Mouse (Mus musculus): ENCODE measurements around the gene Ice2.

Ice2 gene

DNA sequence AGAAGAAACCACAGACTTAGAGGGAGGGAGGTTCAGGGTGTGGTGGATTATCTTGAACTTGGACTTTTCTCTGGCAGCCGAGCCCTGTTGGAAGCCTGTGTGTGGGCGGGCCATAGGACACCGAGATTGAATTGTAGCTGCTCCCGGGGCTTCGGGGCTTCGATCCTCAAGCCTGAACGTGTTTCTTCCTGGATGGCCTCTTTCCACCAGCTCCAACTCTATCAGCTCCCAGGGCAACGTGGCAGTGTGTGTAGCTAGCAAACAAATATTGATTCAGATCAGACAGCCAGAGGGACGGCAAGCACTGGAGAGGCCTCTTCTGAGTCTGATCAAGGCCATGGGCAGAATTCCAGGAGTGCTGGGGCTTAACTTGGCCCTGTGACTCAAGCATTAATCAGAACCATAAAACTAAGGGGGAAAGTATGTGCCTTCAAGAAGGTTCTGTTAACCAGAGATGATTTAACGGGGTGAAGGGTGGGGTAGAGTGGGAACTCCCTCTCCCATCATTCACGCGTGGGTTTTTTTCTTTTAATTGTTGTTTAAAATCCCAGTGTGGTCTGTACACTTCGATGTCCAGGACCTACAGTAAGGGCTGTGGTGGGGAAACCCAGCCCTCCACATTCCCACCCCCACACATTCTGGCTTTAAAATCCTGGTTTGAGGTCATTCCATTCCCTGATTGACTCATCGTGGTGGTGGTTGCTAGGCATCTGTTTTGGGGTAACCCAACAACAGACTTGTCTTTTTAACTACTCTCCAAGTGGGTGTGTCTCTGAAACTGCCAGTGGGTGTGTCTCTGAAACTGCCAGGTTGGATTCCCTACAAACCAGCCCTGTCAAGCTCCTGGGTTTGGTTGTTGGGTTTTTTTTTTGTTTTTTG lies 60.3 kb downstream of the Ice2 start:
- in situ Hi-C loops (cut with MboI, MseI), result loop anchor here in 1 of 2 experiments (5.0 kb wide), 1 partner anchor 61 kb away; the partner anchor contains the start of gene Ice2

DNA sequence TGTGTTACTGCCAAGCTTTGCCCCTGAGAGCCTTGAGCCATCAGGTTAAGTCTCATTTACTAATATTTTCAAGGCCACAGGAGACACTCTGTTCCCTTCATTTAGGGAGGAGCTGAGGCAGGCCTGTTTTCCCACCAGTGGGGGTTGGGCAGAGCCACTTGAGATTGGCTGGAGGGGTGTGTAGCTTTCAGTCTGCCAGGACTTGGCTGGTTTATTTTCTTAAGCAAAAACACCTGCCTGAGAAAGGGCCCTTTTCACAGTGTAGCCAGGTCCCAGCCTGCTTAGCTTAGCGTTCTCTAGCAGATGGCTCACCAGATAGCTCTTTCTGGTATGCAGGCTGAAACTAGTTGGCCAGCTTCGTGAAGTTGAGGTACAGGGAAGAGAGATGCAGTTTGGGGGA lies 61.3 kb downstream of the Ice2 start:
- in situ Hi-C loops (cut with MboI, MseI), result loop anchor here in 1 of 2 experiments (5.0 kb wide), 1 partner anchor 62 kb away; the partner anchor contains the start of gene Ice2

DNA sequence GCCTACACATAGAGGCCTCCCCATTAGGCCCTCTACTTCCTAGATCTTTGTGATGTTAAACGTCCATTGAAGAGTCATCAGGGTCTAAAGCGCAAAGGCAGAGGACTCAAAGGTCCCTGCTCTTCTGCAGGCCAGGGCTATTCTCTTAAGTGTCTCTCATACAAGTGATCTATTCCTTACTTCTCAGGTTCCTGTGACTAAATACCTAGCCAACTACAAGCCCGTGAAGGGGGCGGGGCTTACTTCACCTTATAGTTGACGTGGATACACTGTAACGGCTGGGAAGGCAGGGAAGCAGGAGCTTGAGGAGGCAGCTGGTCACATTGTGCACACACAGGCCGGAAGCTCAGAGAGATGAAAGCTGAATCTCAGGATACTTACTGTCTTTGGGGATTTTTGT lies 62.2 kb downstream of the Ice2 start:
- in situ Hi-C loops (cut with MboI, MseI), result loop anchor here in 1 of 2 experiments (5.0 kb wide), 1 partner anchor 63 kb away; the partner anchor contains the start of gene Ice2

DNA sequence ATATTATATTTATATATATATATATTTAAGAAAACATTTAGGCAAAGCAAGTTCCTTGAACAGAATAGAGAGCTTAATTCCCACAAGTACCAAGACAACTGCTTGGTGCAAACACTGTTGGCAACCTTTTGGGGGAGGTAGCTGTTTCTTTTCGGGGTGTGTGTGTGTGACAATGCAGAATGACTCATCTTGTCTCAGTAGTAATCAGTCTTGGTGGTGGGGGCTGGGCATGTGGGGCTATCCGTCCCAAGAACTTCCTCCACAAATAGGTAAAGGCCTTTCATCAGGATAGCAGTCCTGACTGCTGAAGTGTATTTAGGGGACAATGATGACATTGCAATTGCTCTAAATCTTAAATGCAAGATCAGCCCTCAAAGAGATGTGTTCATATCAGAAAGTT lies 65.3 kb downstream of the Ice2 start:
- in situ Hi-C loops (cut with MboI, MseI), result no loop called here

DNA sequence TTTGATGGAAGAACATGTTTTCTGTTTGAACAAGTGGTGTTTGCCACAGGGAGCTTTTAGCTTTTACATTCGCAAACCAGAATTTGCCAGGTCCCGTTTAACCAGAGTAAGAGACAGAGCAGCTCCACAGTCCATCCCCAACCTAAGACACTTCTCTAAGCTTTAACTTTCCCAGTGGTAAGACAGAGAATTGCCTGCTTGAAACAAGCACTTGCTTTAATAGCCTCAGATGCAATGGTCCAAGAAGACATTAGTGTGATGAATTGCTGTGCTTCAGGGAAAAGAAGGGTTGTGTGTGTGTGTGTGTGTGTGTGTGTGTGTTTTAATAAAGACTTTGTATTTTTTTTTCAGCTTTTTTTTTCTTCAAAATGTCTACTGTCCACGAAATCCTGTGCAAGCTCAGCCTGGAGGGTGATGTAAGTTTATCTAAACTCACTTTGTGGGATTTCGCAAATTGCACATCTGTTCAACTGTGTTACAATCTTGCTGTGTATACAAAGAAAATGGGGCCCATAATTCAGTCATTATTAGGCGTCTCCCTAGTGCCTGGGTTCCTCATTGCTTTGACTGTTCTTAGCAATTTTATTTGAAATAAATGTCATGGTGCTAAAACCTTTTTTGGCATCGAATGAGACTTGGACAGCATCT lies 66.5 kb downstream of the Ice2 start:
- in situ Hi-C loops (cut with MboI, MseI), result no loop called here

DNA sequence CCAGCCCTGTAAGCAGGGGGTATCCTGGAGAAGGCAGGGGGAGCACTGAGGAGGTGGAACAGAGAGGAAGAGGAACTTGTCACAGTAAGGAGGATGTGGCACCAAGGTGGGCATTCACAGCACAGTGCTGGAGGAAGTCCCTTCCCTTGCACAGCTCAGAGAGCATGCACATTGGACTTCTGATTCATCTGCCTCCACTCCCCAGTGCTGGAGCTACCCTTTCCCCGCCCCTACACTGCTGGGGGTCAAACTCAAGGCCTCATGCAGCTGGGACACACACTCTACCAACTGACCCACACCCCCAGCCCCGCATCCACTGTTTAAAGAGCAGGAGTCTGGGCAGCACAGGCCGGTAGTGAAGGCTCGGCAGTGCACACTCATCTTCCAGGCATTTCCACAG lies 68.4 kb downstream of the Ice2 start:
- in situ Hi-C loops (cut with MboI, MseI), result no loop called here

DNA sequence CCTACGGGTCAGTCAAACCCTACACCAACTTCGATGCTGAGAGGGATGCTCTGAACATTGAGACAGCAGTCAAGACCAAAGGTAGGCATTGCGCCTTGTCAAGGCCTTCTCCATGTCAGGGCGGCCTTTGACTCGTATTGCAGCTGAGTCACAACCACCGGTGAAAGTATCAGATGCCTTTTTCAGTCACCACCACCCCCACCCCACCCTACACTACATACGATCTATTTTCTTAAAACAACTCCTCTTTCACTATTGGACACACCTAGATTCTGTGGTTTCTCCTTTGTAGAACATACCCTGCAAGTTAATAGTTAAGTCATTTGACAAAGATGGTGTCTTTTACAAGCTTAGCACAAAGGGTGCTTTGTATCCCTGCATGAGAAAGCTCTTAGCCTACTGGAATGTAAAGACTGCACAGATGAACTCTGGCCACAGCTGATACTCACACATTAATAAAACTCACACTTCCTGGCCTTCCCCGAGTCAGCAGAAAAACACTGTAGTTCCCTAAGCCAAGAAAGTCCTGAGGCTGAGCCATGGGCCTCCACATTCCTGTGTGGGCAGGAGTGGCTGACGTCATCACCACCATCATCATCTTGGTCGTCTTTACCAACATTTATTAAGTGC lies 69.7 kb downstream of the Ice2 start:
- in situ Hi-C loops (cut with MboI, MseI), result no loop called here

DNA sequence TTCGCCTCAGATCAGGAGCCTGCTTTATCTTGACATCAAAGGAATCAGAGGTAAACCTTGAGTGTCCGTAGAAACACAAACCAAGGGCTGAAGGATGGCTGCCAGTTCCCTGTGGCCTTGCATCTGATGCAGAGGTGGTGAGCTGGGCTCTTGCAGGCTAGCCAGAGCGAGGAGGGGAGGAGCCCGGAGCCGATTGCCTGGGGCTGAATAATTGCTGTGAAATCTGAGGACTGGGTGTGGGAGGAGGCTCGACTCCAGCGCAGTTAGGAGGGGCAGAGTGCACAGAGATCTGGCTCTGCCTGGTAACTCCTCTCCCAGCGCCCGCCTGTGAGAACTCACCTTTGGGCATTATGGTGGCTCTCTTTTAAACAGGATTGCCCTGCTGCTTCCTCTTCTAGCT lies 71.3 kb downstream of the Ice2 start:
- in situ Hi-C loops (cut with MboI, MseI), result no loop called here

DNA sequence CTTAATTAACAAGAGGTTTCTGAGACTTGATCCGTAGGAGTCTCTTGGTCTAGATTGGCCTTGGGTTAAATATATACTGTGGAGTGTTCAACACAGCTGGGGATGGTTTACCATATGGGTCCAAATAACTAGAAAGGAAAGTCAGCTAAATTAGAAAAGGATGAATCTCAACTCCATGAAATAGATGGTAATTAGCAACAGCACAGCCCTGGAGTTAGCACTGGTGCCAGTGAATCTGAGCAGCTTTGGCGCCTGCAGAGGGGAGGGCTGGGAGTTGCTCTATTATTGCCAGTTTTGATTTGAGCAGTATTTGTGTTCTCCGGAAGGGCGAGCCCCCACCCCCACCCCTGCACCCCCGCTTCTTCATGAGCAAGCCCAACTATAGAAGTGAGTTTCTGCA lies 72.7 kb downstream of the Ice2 start:
- in situ Hi-C loops (cut with MboI, MseI), result loop anchor here in 1 of 2 experiments (5.0 kb wide), 1 partner anchor 98 kb away; no protein-coding TSS in a partner anchor

DNA sequence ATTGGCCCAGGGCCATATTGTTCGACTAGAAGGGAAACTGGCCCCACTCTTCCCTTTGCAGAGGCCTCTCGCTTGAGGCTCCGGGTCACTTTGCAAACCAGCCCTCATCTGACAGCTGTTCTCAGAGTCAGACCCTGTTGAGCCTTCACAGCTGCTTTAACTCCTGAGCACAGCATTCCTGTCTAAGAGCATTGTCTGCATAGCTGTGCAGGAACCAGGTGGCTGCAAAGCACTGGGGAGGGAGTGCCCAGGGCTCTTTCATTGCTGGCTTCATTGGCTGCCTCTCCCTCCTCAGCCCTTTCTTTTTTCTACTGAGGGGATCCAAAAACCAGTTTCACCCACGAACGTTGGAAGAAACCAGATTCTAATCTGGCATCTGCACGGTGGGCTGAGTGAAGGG lies 73.2 kb downstream of the Ice2 start:
- in situ Hi-C loops (cut with MboI, MseI), result loop anchor here in 1 of 2 experiments (5.0 kb wide), 1 partner anchor 99 kb away; no protein-coding TSS in a partner anchor

DNA sequence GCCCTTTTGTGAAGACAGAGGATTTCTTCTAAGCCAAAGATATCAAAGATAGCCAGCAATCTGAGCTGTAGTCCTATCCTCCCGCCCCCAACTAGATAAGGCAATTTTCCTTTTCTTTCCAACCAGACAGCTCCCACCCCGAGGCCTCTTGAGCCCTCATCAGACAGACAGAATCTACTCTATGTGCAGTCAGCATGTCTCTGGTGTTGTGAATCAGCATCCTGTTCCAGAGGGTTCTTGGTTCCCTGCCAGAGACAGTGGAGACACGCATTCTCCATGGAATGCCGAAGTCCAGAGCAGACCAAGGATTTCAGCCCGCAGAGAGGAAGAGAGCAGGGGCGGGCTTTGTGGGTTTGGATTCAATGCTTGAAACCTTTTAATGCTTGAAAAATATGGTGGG lies 75.0 kb downstream of the Ice2 start:
- in situ Hi-C loops (cut with MboI, MseI), result loop anchor here in 1 of 2 experiments (5.0 kb wide), 1 partner anchor 100 kb away; no protein-coding TSS in a partner anchor

DNA sequence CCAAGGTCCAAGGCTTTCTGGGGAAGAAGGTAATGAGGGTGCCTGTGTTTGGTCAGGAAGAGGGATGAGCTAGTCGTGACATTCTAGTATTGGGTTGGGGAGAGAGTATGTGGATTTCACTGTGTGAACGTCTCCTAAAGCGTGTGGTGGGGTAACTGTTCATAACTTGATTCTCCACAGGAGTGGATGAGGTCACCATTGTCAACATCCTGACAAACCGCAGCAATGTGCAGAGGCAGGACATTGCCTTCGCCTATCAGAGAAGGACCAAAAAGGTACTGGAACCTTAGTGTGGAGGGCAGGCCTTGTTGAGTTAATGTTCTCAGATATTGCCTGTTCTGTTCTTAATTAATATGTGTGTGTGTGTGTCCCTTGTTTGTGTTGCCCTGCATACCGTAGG lies 78.2 kb downstream of the Ice2 start:
- in situ Hi-C loops (cut with MboI, MseI), result loop anchor here in 1 of 2 experiments (5.0 kb wide), 1 partner anchor 39 kb away; no protein-coding TSS in a partner anchor

DNA sequence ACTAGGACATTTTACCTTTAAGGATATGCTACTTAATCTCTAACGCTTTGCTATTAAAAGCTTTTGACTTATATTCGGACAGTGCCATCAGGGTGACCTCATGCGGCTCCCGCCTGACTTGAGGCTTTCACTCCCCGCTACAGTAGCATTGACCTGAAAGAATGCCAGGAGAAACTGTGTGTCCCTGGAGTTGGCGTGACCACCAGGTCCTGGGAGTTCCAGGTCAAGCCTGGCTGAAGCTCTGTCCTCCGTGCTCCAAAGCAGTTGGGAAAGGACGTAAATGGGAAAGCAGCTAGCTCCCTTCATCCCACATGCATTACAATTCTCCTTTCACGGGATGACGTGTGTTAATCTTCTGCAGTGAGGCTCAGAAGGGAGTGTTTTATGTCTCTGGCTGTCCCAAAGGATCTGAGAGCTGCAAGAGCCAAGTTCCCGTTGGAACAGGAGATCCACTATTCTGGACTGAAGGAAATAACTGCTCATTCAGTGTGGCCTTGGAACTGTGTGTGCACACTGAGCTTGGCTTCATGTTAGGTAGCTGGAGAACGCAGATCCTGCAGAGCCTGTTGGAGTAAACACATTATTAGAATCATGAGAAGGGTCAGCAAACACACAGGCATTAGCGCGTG lies 79.6 kb downstream of the Ice2 start:
- in situ Hi-C loops (cut with MboI, MseI), result loop anchor here in 1 of 2 experiments (5.0 kb wide), 1 partner anchor 40 kb away; no protein-coding TSS in a partner anchor

DNA sequence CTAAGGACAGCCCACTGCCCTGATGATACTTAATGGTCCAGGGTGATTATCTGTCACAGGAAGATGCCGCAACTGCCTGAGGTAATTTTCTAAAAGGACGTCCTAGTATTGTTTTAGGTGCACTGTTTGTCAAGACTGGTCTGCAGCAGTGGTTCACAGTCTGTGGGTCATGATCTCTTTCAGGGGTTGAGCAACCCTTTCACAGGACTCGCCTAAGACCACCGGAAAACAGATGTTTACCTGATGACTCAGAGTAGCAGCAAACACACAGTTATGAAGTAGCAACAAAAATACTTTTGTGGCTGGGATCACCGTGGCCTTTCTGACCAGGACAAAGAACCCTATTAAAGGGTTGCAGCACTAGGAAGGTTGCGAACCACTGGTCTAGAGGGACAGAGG lies 80.1 kb downstream of the Ice2 start:
- in situ Hi-C loops (cut with MboI, MseI), result loop anchor here in 1 of 2 experiments (5.0 kb wide), 1 partner anchor 41 kb away; no protein-coding TSS in a partner anchor

DNA sequence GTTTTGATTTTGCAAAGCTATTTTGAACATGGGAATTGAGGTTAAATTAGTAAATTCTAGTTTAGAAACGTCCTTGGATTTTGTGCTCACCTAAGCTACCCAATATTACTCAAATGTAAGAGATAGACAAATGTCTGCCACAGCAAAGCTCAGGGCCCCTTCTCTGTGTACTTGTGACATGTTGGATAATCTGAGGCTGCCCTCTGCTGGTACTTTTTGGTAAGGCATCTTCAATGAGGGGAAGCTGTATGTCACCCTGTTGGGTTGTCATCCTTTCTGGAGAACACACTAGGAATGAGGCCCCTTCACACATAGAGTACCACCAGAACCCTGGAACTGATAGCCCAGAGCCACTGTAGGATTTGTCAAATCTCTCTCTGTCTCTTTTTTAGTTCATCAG lies 82.6 kb downstream of the Ice2 start:
- in situ Hi-C loops (cut with MboI, MseI), result loop anchor here in 1 of 2 experiments (5.0 kb wide), 1 partner anchor 63 kb away; no protein-coding TSS in a partner anchor

Measured in T-helper 17 cell (primary cell).